Mouse (Mus musculus): ENCODE results near the gene Necap1.

The Necap1 gene

GRCm38 (mm10) chr6:122889599-122889998, 15.3 kb downstream of the Necap1 start:
- DNase-seq (ENCODE audit: low spot score), result no peak

DNA sequence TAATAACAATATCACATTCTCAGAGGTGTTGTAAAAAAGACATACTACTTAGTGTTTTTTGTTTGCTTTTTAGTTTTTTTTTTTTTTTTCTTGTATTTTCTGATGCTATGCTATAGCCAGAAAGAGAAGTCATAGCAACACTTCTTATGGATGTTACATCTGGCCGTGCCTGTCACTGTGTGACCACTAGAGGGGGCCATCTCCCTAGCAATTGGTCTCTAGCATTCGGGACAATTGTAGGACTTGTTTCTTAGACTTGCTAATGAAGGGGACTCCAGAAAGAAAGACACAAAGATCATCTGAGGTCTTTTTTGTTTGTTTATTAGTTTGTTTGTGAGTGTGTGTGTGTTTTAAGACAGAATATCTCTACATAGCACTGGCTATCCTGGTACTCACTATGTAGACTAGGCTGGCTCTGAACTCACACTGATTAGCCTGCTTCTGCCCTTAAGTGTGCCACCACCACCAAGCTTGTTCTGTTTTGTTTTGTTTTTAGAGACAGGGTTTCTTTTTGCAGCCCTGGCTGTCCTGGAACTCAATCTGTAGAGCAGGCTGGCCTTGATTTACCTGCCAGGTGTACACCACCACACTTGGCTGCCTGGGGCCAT, 18.3 kb downstream of the Necap1 start:
- peak; percentile 18 for DNase-seq (ENCODE audit: low spot score)

DNA sequence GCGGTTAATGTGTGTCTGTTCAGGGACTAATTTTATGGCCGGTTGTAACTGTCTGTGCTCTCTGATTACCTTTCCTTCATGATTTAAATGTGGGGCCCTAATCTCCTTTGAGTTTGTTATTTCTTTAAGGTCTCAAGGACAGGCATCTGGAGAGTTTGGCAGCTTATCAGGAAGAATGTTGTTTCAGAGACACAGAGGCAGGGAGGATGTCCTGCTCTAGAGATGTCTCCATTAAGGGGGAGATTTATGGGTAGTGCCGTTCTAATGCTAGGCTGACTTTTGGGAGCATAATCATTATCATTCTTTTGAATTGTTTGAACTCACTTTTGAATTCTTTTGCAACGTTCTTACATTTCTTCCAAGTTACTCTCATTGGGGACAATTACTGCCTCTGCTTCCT, 45.6 kb downstream of the Necap1 start:
- no peak for DNase-seq (ENCODE audit: low spot score)

DNA sequence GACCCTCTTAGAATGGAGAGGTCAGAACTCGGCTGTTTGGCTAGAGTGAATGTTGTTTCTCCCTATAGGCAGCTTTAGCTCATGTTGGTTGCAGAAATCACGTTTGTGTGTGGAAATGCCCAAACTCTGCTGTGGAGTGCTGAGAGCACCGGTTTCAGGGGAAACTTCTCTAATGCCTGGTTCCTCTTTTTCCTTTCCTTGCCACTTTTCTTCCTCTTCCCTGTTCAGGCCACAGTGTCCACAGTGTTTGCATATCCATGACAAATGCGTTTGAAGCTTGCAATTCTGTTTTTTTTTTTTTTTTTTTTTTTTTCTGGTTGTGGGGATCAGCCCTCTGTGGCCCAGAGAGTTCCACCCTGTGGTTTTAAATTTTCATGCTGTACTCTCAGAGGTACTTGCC, 47.2 kb downstream of the Necap1 start, which contains the start of gene Clec4a1:
Clec4a1 (plus strand) TSS at position 398 of the 400 bp plus-strand sequence.
- DNase-seq (ENCODE audit: low spot score), result no peak

DNA sequence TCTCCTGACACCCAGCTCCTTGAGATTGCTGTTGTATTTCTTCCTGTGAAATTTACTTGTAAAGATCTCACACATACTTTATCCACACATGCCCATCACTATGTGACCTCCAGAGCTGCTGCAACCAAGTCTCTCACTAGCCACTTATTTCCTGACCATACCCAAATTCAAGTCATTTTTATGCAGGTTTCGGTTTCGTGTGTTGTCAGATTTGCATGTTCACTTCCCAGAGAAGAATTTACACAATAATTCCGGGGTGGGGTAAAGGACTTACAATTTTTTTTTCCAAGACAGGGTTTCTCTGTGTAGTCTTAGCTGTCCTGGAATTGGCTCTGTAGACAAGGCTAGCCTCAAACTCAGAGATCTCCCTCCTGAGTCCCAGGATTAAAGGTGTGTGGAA, 60.6 kb downstream of the Necap1 start:
- no peak for DNase-seq (ENCODE audit: low spot score)

Measured in ovary, postnatal 10 days (tissue).